ENCODE assay signal across 21 mouse cellular contexts in the genomic region with DNA sequence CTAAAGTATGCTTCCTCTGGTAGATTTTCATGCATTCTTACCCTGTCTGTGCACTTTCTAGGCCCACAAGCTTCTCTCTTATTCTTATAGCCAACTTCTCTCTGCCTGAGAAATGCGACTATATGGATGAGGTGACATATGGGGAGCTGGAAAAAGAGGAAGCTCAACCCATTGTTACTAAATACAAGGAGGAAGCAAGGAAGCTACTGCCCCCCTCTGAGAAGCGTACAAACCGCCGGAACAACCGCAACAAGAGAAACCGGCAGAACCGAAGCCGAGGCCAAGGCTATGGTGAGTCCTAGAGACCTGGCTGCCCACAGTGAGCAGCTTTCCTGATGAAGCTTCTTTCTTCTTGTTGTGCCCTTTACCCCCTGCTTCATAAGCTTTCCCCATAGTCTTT. TPM values are rescaled to one million over a fixed set of nuclear protein-coding genes. Genes with fewer than 3 reads are reported as not detected.
DNase-seq lines count a peak whose midpoint lies in the region; ATAC-seq and TF ChIP-seq lines count a peak whose summit lies in the region.
"Had no signal": no experiment of that assay in that cellular context is flagged by ENCODE, and none has a peak within 500 bp of the region (broad histone marks: within the 10 kb centered on the region; RNA-seq: fewer than 3 reads in every experiment).

A gene (plus strand): TSS at position 114 of the 400 bp plus-strand sequence.

- DNase-seq in layer of hippocampus, adult 2 months (ENCODE audit: low spot score in 2 of 2), result no peak
- no peak for DNase-seq in layer of hippocampus, adult 9-11 months
- DNase-seq in 416B (ENCODE audit: low read depth), result peak; percentile 52
- DNase-seq in forebrain, embryonic 14.5 days (ENCODE audit: low spot score), result no peak
- no peak for DNase-seq in thymus, adult 18-20 months
- DNase-seq: adrenal gland, postnatal 36 days; cerebellum, adult 11 months; heart, adult 11 months; kidney, adult 11 months; left cerebral cortex, postnatal 4 days; right cerebral cortex, postnatal 25 days; thymus, postnatal 36 days had no signal

- no peak within 1 kb of the TSS for H3K4me2 ChIP-seq in forebrain, embryonic 14.5 days (ENCODE audit: low read length)
- H3K4me2 ChIP-seq: heart, embryonic 15.5 days; midbrain, embryonic 15.5 days had no signal

- H3K36me3 ChIP-seq in forebrain, embryonic 14.5 days (ENCODE audit: control insufficient read depth, insufficient read depth, low read length), result peaks cover 98% of the 10 kb centered on the region

- no peak within 1 kb of the TSS for H3K9ac ChIP-seq in forebrain, embryonic 14.5 days (ENCODE audit: low read length)
- H3K9ac ChIP-seq: heart, embryonic 15.5 days; midbrain, embryonic 15.5 days had no signal

- peaks cover 38% of the 10 kb centered on the region for H3K4me1 ChIP-seq in bone marrow macrophage, adult 2 months (ENCODE audit: control insufficient read depth, insufficient read depth, low read length)
- no peaks in the 10 kb centered on the region for H3K4me1 ChIP-seq in forebrain, embryonic 14.5 days (ENCODE audit: control insufficient read depth, insufficient read depth, low read length)
- H3K4me1 ChIP-seq: heart, embryonic 15.5 days; midbrain, embryonic 15.5 days had no signal

- H3K9me3 ChIP-seq in forebrain, embryonic 14.5 days (replicated peaks; ENCODE audit: control insufficient read depth, low read length), result no peaks in the 10 kb centered on the region
- H3K9me3 ChIP-seq: heart, embryonic 15.5 days; midbrain, embryonic 15.5 days had no signal

- H3K4me3 ChIP-seq in layer of hippocampus, adult 2 months, result no peak within 1 kb of the TSS
- H3K4me3 ChIP-seq in bone marrow macrophage, adult 2 months (ENCODE audit: insufficient read depth, low read length), result peak within 1 kb of the TSS; percentile 14
- H3K4me3 ChIP-seq in forebrain, embryonic 14.5 days (ENCODE audit: low read depth, low read length), result no peak within 1 kb of the TSS
- H3K4me3 ChIP-seq: heart, embryonic 15.5 days; midbrain, embryonic 15.5 days had no signal

- peak; percentile 98 for ATAC-seq in megakaryocyte, adult 5-6 weeks (ENCODE audit: poor library complexity, severe bottlenecking)
- ATAC-seq in forebrain, embryonic 14.5 days, result no peak
- ATAC-seq: hindbrain, embryonic 16.5 days; midbrain, embryonic 15.5 days had no signal

- peak within 1 kb of the TSS; percentile 75 for H3K27ac ChIP-seq in layer of hippocampus, adult 2 months
- peak within 1 kb of the TSS; percentile 65 for H3K27ac ChIP-seq in bone marrow macrophage, adult 2 months (ENCODE audit: insufficient read depth, low read depth, low read length)
- H3K27ac ChIP-seq in forebrain, embryonic 14.5 days (ENCODE audit: low read depth, low read length), result no peak within 1 kb of the TSS
- H3K27ac ChIP-seq: heart, embryonic 15.5 days; midbrain, embryonic 15.5 days had no signal

- H3K27me3 ChIP-seq in forebrain, embryonic 14.5 days (replicated peaks; ENCODE audit: control insufficient read depth, insufficient read depth, low read length), result no peaks in the 10 kb centered on the region
- H3K27me3 ChIP-seq: heart, embryonic 15.5 days; midbrain, embryonic 15.5 days had no signal

- whole genome bisulfite sequencing in forebrain, embryonic 14.5 days, result 85% methylated on average over 8 of the region's 8 CpGs

- TF ChIP-seq CTCF in layer of hippocampus, adult 2 months (conservative IDR thresholded peaks at IDR 0.05), result no peak
- no peak for TF ChIP-seq CTCF in bone marrow macrophage, adult 2 months (IDR thresholded peaks at IDR 0.05; ENCODE audit: low read depth, low read length)

- TF ChIP-seq POLR2A in bone marrow macrophage, adult 2 months (IDR thresholded peaks at IDR 0.05; ENCODE audit: borderline replicate concordance, low read depth, low read length), result no peak

RNA-seq across cellular contexts. Expression of the gene that starts here (rescaled TPM):
- 1 to 10 TPM in 1 of 2 experiments, not detected in 1; 3.4 TPM for total RNA-seq in layer of hippocampus, adult 2 months (2021)
- 45.4 and 59.2 TPM in 2 replicates for polyA plus RNA-seq in bone marrow macrophage, adult 2 months (2012; ENCODE audit: insufficient read depth, insufficient read length, missing spikeins)
- total RNA-seq in megakaryocyte, adult 5-6 weeks (2015), result not detected in 2 replicates
- 1.8 and 5.9 TPM in 2 replicates for total RNA-seq in megakaryocyte, adult 5-6 weeks (2017)
- not detected in 2 replicates for polyA plus RNA-seq in forebrain, embryonic 14.5 days (2014; fragmentation: Nextera tagmentation; extraction: Ambion mirVana)
- total RNA-seq: left cerebral cortex, postnatal 4 days had no signal
- polyA plus RNA-seq: embryonic facial prominence, embryonic 14.5 days; forebrain, embryonic 11.5 days; heart, embryonic 15.5 days; hindbrain, embryonic 16.5 days; lung, embryonic 16.5 days; midbrain, embryonic 15.5 days; neural tube, embryonic 11.5 days had no signal

Comparison
In these comparisons a context has a peak if more than half of its experiments do, and no peak if none do; other contexts are left out.
1. RNA of the gene that starts here (polyA plus RNA-seq): 45.4 to 59.2 TPM in bone marrow macrophage, adult 2 months; not detected in forebrain, embryonic 14.5 days; every median in the first group is over 10 times any median in the second.